Mouse (Mus musculus): ENCODE measurements around the gene Fli1. TPM values are rescaled to one million over a fixed set of nuclear protein-coding genes. Genes with fewer than 3 reads are reported as not detected.

Fli1 gene
- polyA plus RNA-seq, 1 experiment from 2014 or later = 24.4 TPM

DNA sequence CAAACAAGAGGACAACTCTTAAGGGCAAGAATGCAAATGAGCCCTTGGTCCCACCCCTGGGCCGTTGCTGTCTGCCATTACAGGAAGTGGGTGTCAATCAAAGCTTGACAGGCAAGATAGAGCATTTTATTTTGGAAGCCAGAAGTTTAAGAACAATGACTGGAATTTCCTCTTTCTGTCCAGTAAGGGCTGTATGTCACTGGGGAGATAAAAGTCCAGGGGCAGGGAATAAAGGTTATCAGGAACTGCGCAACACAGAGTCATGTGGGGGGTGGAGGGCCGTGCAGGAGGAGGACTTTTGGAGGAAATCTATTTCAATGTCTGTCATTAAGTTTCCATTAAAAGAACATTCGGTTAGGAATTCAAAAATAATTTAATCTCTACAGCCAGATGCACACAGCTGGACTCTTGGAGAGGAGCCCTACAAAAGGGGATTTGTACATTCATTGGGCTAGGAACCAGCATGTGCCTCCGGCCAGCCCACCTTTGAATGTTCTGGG, 141.9 kb downstream of the Fli1 start:
- Histone ChIP-seq H3K27ac (no peak overlapping the region), H3K9ac (no peak overlapping the region), H3K36me3 (no peaks in the 10 kb centered on the region), H3K9me3 (replicated peaks) (no peaks in the 10 kb centered on the region), H3K4me2 (replicated peaks) (no peak overlapping the region), H3K4me3 (no peak overlapping the region), H3K27me3 (0 out of 2 replicates have a peak, but pooled peaks cover 5% of the 10 kb centered on the region), H3K4me1 (peaks cover 5% of the 10 kb centered on the region; the same call in 1 of the 2 replicates)
- ATAC-seq (ENCODE audit: low FRiP score) = no peak
- WGBS = 69% methylated on average over 5 of the region's 5 CpGs

DNA sequence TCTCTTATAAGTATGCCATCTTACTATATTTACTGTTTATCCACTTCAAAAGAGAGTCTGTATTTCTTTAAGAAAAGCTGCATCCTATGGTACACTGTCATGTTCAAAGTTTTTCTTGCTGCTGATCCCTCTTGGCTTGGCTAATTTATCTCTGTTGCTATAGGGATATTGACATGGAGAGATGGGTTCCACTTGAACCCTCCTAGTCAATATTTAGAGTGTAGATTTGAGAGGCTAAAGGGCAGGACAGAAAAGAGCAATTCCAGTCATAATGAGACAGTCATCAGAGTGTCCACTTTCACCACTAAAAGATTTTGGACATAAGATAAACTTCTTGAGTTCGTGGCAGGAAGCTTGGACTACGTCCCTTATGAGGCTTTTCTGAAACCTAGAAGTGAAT, 142.4 kb downstream of the Fli1 start:
- Histone ChIP-seq H3K36me3 (no peaks in the 10 kb centered on the region), H3K27me3 (0 out of 2 replicates have a peak, but pooled peaks cover 5% of the 10 kb centered on the region), H3K4me1 (peaks cover 5% of the 10 kb centered on the region; the same call in 1 of the 2 replicates), H3K9me3 (replicated peaks) (no peaks in the 10 kb centered on the region), H3K9ac (no peak overlapping the region), H3K27ac (no peak overlapping the region), H3K4me3 (no peak overlapping the region), H3K4me2 (replicated peaks) (no peak overlapping the region)
- no peak for ATAC-seq (ENCODE audit: low FRiP score)
- WGBS = 88% methylated on average over 2 of the region's 2 CpGs

DNA sequence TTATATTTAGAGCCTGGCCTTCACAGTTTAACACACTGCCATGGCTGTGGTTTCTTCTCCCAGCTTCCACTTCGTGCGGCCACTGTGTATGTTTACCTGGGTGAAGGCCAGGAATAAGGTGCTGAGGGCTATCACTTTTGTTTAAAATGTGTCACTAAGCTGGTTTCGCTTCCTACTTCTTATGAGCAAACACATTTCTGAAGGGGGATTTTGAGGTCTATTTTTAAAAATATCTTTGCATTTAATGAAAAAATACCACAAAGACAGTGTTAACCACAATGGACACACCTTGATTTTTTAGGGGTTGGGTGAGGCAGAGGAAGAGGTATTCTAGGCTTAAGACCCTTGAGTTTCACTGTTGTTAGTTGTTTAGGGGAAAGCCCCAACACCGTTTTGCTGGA, 147.9 kb downstream of the Fli1 start:
- 94% methylated on average over 4 of the region's 4 CpGs for WGBS
- Histone ChIP-seq H3K27ac (no peak overlapping the region), H3K9ac (no peak overlapping the region), H3K4me3 (no peak overlapping the region), H3K4me1 (no peaks in the 10 kb centered on the region), H3K36me3 (no peaks in the 10 kb centered on the region), H3K4me2 (replicated peaks) (no peak overlapping the region), H3K9me3 (replicated peaks) (no peaks in the 10 kb centered on the region), H3K27me3 (no peaks in the 10 kb centered on the region; the same call in 1 of the 2 replicates)
- no peak for ATAC-seq (ENCODE audit: low FRiP score)

GRCm38 (mm10) chr9:32392716-32393115, 149.9 kb downstream of the Fli1 start:
- Histone ChIP-seq H3K4me2 (replicated peaks) (no peak overlapping the region), H3K36me3 (no peaks in the 10 kb centered on the region), H3K4me1 (no peaks in the 10 kb centered on the region), H3K27me3 (no peaks in the 10 kb centered on the region; the same call in 1 of the 2 replicates), H3K4me3 (no peak overlapping the region), H3K9ac (no peak overlapping the region), H3K27ac (no peak overlapping the region), H3K9me3 (replicated peaks) (no peaks in the 10 kb centered on the region)
- 83% methylated on average over 6 of the region's 6 CpGs for WGBS
- ATAC-seq (ENCODE audit: low FRiP score) = no peak

- WGBS = 87% methylated on average over 9 of the region's 9 CpGs
- H3K9ac ChIP-seq = no peak overlapping the region
- H3K4me3 ChIP-seq = no peak overlapping the region
- ATAC-seq (ENCODE audit: low FRiP score) = no peak
- no peaks in the 10 kb centered on the region for H3K4me1 ChIP-seq
- H3K27me3 ChIP-seq = no peaks in the 10 kb centered on the region; the same call in 1 of the 2 replicates
- no peak overlapping the region for H3K27ac ChIP-seq
- no peaks in the 10 kb centered on the region for H3K9me3 ChIP-seq (replicated peaks)
- H3K36me3 ChIP-seq = no peaks in the 10 kb centered on the region
- no peak overlapping the region for H3K4me2 ChIP-seq (replicated peaks)
Measured at GRCm38 (mm10) chr9:32391701-32392100, 151.0 kb downstream of the Fli1 start.

DNA sequence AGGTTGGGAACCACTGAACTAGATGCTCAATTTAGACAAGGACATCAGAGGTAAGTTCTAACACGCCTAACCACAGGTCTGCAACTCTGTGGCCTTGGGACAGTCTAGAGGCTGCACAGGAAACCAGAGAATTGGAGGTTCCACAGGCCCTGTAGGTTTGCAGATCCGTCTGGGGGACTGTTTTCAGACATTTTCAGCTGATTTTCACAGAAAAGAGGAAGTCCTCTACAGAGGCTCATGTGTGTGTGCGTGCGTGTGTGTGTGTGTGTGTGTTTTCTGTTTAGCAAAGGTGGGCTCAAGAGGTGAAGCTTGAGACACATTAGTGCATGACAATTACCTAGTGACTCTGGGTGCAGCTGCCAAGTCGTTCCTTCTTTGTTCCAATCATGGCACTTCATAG, 151.6 kb downstream of the Fli1 start:
- no peak overlapping the region for H3K9ac ChIP-seq
- ATAC-seq (ENCODE audit: low FRiP score) = no peak
- H3K4me3 ChIP-seq = no peak overlapping the region
- no peak overlapping the region for H3K4me2 ChIP-seq (replicated peaks)
- WGBS = 83% methylated on average over 5 of the region's 5 CpGs
- no peaks in the 10 kb centered on the region; the same call in 1 of the 2 replicates for H3K27me3 ChIP-seq
- H3K36me3 ChIP-seq = no peaks in the 10 kb centered on the region
- no peaks in the 10 kb centered on the region for H3K9me3 ChIP-seq (replicated peaks)
- no peaks in the 10 kb centered on the region for H3K4me1 ChIP-seq
- no peak overlapping the region for H3K27ac ChIP-seq

GRCm38 (mm10) chr9:32388120-32388519, 154.5 kb downstream of the Fli1 start:
- no peaks in the 10 kb centered on the region for H3K36me3 ChIP-seq
- H3K27ac ChIP-seq = no peak overlapping the region
- no peak overlapping the region for H3K9ac ChIP-seq
- no peaks in the 10 kb centered on the region for H3K9me3 ChIP-seq (replicated peaks)
- no peaks in the 10 kb centered on the region for H3K4me1 ChIP-seq
- H3K4me2 ChIP-seq (replicated peaks) = no peak overlapping the region
- no peak overlapping the region for H3K4me3 ChIP-seq
- no peak for ATAC-seq (ENCODE audit: low FRiP score)
- no peaks in the 10 kb centered on the region; the same call in 1 of the 2 replicates for H3K27me3 ChIP-seq
- WGBS = 87% methylated on average over 1 of the region's 1 CpGs

DNA sequence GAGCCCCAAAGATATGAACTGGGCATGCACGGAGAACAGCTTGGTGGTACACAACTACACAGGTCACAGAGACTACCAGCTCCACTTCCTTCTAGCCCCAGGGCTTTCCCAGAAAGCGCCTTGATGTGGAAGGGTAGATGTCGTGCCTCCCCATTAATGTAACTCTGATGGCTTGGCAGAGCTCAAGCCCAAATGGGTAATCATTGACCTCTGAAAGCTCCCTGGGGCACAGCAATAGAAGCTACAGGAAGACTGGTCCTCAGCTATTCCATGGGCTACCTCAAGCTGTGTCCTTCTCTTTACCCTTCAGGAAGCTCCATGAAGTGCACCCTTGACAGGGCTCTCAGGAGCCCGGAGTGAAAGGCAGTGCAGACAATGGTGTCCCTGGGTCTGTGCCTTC, 157.8 kb downstream of the Fli1 start:
- Histone ChIP-seq H3K4me2 (replicated peaks) (no peak overlapping the region), H3K27me3 (no peaks in the 10 kb centered on the region), H3K4me3 (no peak overlapping the region), H3K9ac (no peak overlapping the region), H3K27ac (no peak overlapping the region), H3K36me3 (no peaks in the 10 kb centered on the region), H3K9me3 (replicated peaks) (no peaks in the 10 kb centered on the region), H3K4me1 (no peaks in the 10 kb centered on the region)
- ATAC-seq (ENCODE audit: low FRiP score) = no peak
- WGBS = 79% methylated on average over 4 of the region's 4 CpGs

GRCm38 (mm10) chr9:32376863-32377590, 165.6 kb downstream of the Fli1 start:
- 88% methylated on average over 5 of the region's 5 CpGs for WGBS
- H3K4me2 ChIP-seq (replicated peaks) = no peak overlapping the region
- H3K36me3 ChIP-seq = no peaks in the 10 kb centered on the region
- H3K4me3 ChIP-seq = no peak overlapping the region
- no peaks in the 10 kb centered on the region for H3K27me3 ChIP-seq
- no peak overlapping the region for H3K9ac ChIP-seq
- H3K4me1 ChIP-seq = no peaks in the 10 kb centered on the region
- H3K9me3 ChIP-seq (replicated peaks) = no peaks in the 10 kb centered on the region
- no peak for ATAC-seq (ENCODE audit: low FRiP score)
- no peak overlapping the region for H3K27ac ChIP-seq

DNA sequence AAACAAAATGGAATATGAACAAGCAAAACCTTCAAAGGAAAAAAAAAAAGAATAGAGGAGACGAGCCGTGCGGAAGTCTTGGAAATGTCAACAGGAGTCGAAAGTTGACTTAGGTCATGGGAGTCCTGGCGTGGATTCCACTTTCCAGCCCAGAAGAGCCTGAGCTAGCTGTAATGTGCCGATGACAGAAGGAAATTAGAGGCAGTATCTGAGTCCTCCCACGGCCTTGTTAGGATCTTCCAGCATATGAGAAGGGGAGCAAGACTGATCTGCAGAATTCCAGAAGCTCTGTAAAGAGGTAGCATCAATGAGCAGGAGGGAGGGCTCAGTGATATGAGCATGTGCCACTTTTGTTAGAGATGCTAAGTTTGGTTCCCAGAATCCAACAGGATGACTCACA, 166.6 kb downstream of the Fli1 start:
- no peak overlapping the region for H3K4me2 ChIP-seq (replicated peaks)
- no peak overlapping the region for H3K27ac ChIP-seq
- no peak overlapping the region for H3K4me3 ChIP-seq
- no peaks in the 10 kb centered on the region for H3K36me3 ChIP-seq
- ATAC-seq (ENCODE audit: low FRiP score) = no peak
- H3K9me3 ChIP-seq (replicated peaks) = no peaks in the 10 kb centered on the region
- no peaks in the 10 kb centered on the region for H3K4me1 ChIP-seq
- 86% methylated on average over 7 of the region's 7 CpGs for WGBS
- no peaks in the 10 kb centered on the region for H3K27me3 ChIP-seq
- H3K9ac ChIP-seq = no peak overlapping the region

DNA sequence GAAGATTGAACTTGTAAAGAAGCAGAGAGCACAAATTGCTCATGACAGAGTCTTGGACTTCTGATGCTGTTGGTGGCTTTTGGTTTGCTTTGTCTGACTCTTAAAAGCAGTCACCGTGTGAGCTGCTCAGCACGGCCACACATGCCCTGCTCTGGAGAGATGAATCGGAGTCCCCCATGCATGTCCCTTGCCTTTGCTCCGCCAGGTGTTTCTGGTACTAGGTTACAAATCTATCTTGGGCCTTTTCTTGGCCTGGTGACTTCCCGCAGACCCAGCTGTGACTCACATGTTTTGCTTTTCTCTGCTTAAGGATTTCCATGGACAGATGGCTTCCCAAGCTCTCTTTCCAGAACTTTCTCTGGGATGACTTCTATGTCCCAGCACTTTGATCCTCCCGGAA, 169.0 kb downstream of the Fli1 start:
- H3K4me2 ChIP-seq (replicated peaks) = no peak overlapping the region
- H3K4me3 ChIP-seq = no peak overlapping the region
- no peak for ATAC-seq (ENCODE audit: low FRiP score)
- H3K27me3 ChIP-seq = no peaks in the 10 kb centered on the region
- peaks cover 11% of the 10 kb centered on the region for H3K4me1 ChIP-seq
- H3K9ac ChIP-seq = no peak overlapping the region
- no peaks in the 10 kb centered on the region for H3K36me3 ChIP-seq
- no peak overlapping the region for H3K27ac ChIP-seq
- WGBS = 95% methylated on average over 6 of the region's 6 CpGs
- H3K9me3 ChIP-seq (replicated peaks) = no peaks in the 10 kb centered on the region

Data from hindbrain, embryonic 12.5 days (tissue).